Mouse (Mus musculus) kidney, postnatal 36 days (tissue): ENCODE measurements around the gene Rgs10.
"Not testable (repeated sequence)": the region's sequence is repeated elsewhere in the genome, so short reads cannot be mapped to it uniquely, and the experiment has no call there.

Experiments used
- DNase-seq, 2 experiments: peaks; one replicate each; pipeline ENCODE4 v3.0.0; 2021 to 2022; ENCODE audit warnings: mixed read lengths in 2 of 2

Rgs10 gene

GRCm38 (mm10) chr7:128340321-128340720, 78.2 kb downstream of the Rgs10 start:
- not testable (repeated sequence) for DNase-seq

DNA sequence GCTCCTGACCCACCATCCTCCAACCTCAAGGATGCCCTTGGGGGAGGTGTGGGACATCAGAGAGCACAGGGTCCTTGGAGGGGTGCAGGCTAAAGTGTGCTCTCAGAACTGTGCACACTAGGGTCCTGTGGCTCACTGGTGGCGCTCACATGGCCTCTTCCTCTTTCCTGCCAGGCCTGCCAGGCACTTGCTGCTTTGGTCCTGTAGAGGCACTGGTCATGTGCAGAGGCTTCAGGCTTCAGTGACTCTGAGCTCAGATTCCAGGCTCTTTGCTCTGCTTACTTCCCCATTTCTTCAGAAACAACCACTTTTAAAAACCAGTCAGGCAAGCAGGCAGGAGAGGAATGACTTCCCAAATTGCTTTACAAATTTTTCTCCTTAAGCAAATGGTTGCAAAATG, 85.7 kb downstream of the Rgs10 start:
- DNase-seq, result peak; percentile 53 to 61

- no peak for DNase-seq
Measured at GRCm38 (mm10) chr7:128330981-128331380, 87.6 kb downstream of the Rgs10 start.

GRCm38 (mm10) chr7:128324977-128325376, 93.6 kb downstream of the Rgs10 start:
- no peak for DNase-seq
